Mouse (Mus musculus): Measurements from ENCODE around the gene Ripk3.

Gene Ripk3

GRCm38 (mm10) chr14:55795380-55796163 lies 6.9 kb upstream of the Ripk3 start:
- DNase-seq (ENCODE audit: low spot score in 2 of 2) = peak; percentile 75 to 76

GRCm38 (mm10) chr14:55793946-55794345 lies 5.3 kb upstream of the Ripk3 start:
- DNase-seq (ENCODE audit: low spot score in 2 of 2) = peak in 1 of 2 experiments; percentile 22

- DNase-seq (ENCODE audit: low spot score in 2 of 2) = no peak
Measured at GRCm38 (mm10) chr14:55793461-55793860, 4.8 kb upstream of the Ripk3 start.

- DNase-seq (ENCODE audit: low spot score in 2 of 2) = peak in 1 of 2 experiments; percentile 0
Measured at GRCm38 (mm10) chr14:55787731-55788130, 934 bp downstream of the Ripk3 start.

- DNase-seq (ENCODE audit: low spot score in 2 of 2) = peak; percentile 0
Measured at GRCm38 (mm10) chr14:55785195-55785594, 3.5 kb downstream of the Ripk3 start.

GRCm38 (mm10) chr14:55783958-55784235 lies 4.8 kb downstream of the Ripk3 start, which contains the start of gene Adcy4:
TSS of gene Adcy4 (minus strand) at chr14:55784095.
- peak; percentile 45 to 65 for DNase-seq (ENCODE audit: low spot score in 2 of 2)

GRCm38 (mm10) chr14:55783171-55783957 lies 5.3 kb downstream of the Ripk3 start:
- peak; percentile 85 to 89 for DNase-seq (ENCODE audit: low spot score in 2 of 2)

GRCm38 (mm10) chr14:55782361-55782960 lies 6.2 kb downstream of the Ripk3 start:
- DNase-seq (ENCODE audit: low spot score in 2 of 2) = peak in 1 of 2 experiments; percentile 4

GRCm38 (mm10) chr14:55781310-55781709 lies 7.4 kb downstream of the Ripk3 start:
- peak; percentile 67 to 75 for DNase-seq (ENCODE audit: low spot score in 2 of 2)

- peak in 1 of 2 experiments; percentile 2 for DNase-seq (ENCODE audit: low spot score in 2 of 2)
Measured at GRCm38 (mm10) chr14:55780736-55781135, 7.9 kb downstream of the Ripk3 start.

GRCm38 (mm10) chr14:55779656-55780055 lies 9.0 kb downstream of the Ripk3 start:
- DNase-seq (ENCODE audit: low spot score in 2 of 2) = peak in 1 of 2 experiments; percentile 0

GRCm38 (mm10) chr14:55778686-55779085 lies 10.0 kb downstream of the Ripk3 start:
- no peak for DNase-seq (ENCODE audit: low spot score in 2 of 2)

GRCm38 (mm10) chr14:55777806-55778205 lies 10.9 kb downstream of the Ripk3 start:
- DNase-seq (ENCODE audit: low spot score in 2 of 2) = no peak

GRCm38 (mm10) chr14:55777176-55777575 lies 11.5 kb downstream of the Ripk3 start:
- DNase-seq (ENCODE audit: low spot score in 2 of 2) = no peak

GRCm38 (mm10) chr14:55776711-55777110 lies 12.0 kb downstream of the Ripk3 start:
- no peak for DNase-seq (ENCODE audit: low spot score in 2 of 2)

GRCm38 (mm10) chr14:55769087-55769703 lies 19.5 kb downstream of the Ripk3 start:
- no peak for DNase-seq (ENCODE audit: low spot score in 2 of 2)

- no peak for DNase-seq (ENCODE audit: low spot score in 2 of 2)
Measured at GRCm38 (mm10) chr14:55768555-55768954, 20.1 kb downstream of the Ripk3 start.

GRCm38 (mm10) chr14:55767519-55768414 lies 20.9 kb downstream of the Ripk3 start:
- DNase-seq (ENCODE audit: low spot score in 2 of 2) = peak in 1 of 2 experiments; percentile 56

- DNase-seq (ENCODE audit: low spot score in 2 of 2) = no peak
Measured at GRCm38 (mm10) chr14:55765696-55766095, 23.0 kb downstream of the Ripk3 start, which contains the start of gene Ltb4r1. TSS of gene Ltb4r1 (plus strand) at chr14:55765962.

- peak; percentile 42 to 62 for DNase-seq (ENCODE audit: low spot score in 2 of 2)
Measured at GRCm38 (mm10) chr14:55763166-55763565, 25.5 kb downstream of the Ripk3 start.

Measured in heart, adult 9 months (tissue).